Mouse (Mus musculus) embryonic facial prominence, embryonic 10.5 days (tissue): ENCODE measurements around the gene Ins2. TPM values are rescaled to one million over a fixed set of nuclear protein-coding genes. Genes with fewer than 3 reads are reported as not detected.
A peak's percentile ranks its signal among the peaks of the same experiment; 100 is the strongest.

ENCODE experiments used
- DNase-seq: peaks from one replicate; pipeline ENCODE4 v3.0.0-alpha.2; 2017; ENCODE audit warnings: low spot score
- H3K27ac ChIP-seq: fragments of 300-500 bp; sonication (generic); replicated peaks from 2 replicates; pipeline ENCODE4 v1.5.1; 2016; ENCODE audit warnings: mild to moderate bottlenecking
- H3K27me3 ChIP-seq: fragments of 300-500 bp; sonication (generic); replicated peaks from 2 replicates; pipeline ENCODE4 v1.6.1; 2016; ENCODE audit warnings: low read depth, mild to moderate bottlenecking; ENCODE audit not compliant: poor library complexity, severe bottlenecking
- H3K36me3 ChIP-seq: fragments of 300-500 bp; sonication (generic); replicated peaks from 2 replicates; pipeline ENCODE4 v1.6.1; 2016; ENCODE audit warnings: mild to moderate bottlenecking, moderate library complexity
- H3K4me1 ChIP-seq: fragments of 300-500 bp; sonication (generic); 2 replicates; pipeline ENCODE4 v1.6.1; 2016
- H3K4me3 ChIP-seq: fragments of 300-500 bp; sonication (generic); 2 replicates; pipeline ENCODE4 v1.5.1; 2016; ENCODE audit warnings: mild to moderate bottlenecking, moderate library complexity
- H3K9me3 ChIP-seq: fragments of 300-500 bp; sonication (generic); 2 replicates; pipeline ENCODE4 v1.6.1; 2016; ENCODE audit warnings: mild to moderate bottlenecking
- WGBS: fragments of 180-500 bp; shearing (Covaris S2); methylation state at CpG from one replicate; pipeline ENCODE4 v1.1.7; 2016; 5-methylcytosine and 5-hydroxymethylcytosine counted together
- microRNA counts: library from miRNA; unstranded; fragments of <30 nt; microRNA quantifications from one replicate; lab custom pipeline; 2017
- microRNA-seq: library from miRNA; unstranded; fragments of <30 nt; microRNA quantifications from one replicate; pipeline ENCODE4, GENCODE M21; 2017
- polyA plus RNA-seq: library from polyadenylated mRNA; unstranded; fragments of >200 nt; fragmentation: Nextera tagmentation; extraction: Ambion mirVana; gene quantifications from 2 replicates; pipeline ENCODE4 v1.2.1, GENCODE M21; 2016

Gene Ins2
- polyA plus RNA-seq, 1 experiment from 2014 or later = not detected

GRCm38 (mm10) chr7:142645045-142645444 is 98.1 kb downstream of the Ins2 start:
- Histone ChIP-seq H3K36me3 (no peaks in the 10 kb centered on the region), H3K4me1 (peaks cover 22% of the 10 kb centered on the region), H3K27ac (peak overlapping the region; percentile 69), H3K9me3 (0 out of 2 replicates have a peak, but pooled peaks cover 4% of the 10 kb centered on the region), H3K27me3 (no peaks in the 10 kb centered on the region), H3K4me3 (no peak overlapping the region)
- WGBS = 27% methylated on average over 5 of the region's 5 CpGs
- DNase-seq = peak; percentile 70

- no peak for DNase-seq
- no peaks in the 10 kb centered on the region for H3K9me3 ChIP-seq
- H3K4me1 ChIP-seq = peaks cover 16% of the 10 kb centered on the region
- peaks cover 9% of the 10 kb centered on the region; the same call in 1 of the 2 replicates for H3K27me3 ChIP-seq
- no peaks in the 10 kb centered on the region for H3K36me3 ChIP-seq
- H3K27ac ChIP-seq = peak overlapping the region; percentile 51
- H3K4me3 ChIP-seq = no peak overlapping the region
These were observed 107.0 kb downstream of the Ins2 start for GRCm38 (mm10) chr7:142636178-142636577.

- H3K4me3 ChIP-seq = no peak overlapping the region
- no peak for DNase-seq
- H3K27me3 ChIP-seq = peaks cover 9% of the 10 kb centered on the region; the same call in 1 of the 2 replicates
- 82% methylated on average over 10 of the region's 10 CpGs for WGBS
- no peaks in the 10 kb centered on the region for H3K9me3 ChIP-seq
- peaks cover 7% of the 10 kb centered on the region; the same call in 1 of the 2 replicates for H3K4me1 ChIP-seq
- no peaks in the 10 kb centered on the region for H3K36me3 ChIP-seq
- H3K27ac ChIP-seq = no peak overlapping the region
These were observed 112.5 kb downstream of the Ins2 start for GRCm38 (mm10) chr7:142630691-142631090.

- no peaks in the 10 kb centered on the region for H3K36me3 ChIP-seq
- no peak for DNase-seq
- H3K9me3 ChIP-seq = no peaks in the 10 kb centered on the region
- peaks cover 7% of the 10 kb centered on the region; the same call in 1 of the 2 replicates for H3K4me1 ChIP-seq
- no peak overlapping the region for H3K4me3 ChIP-seq
- H3K27ac ChIP-seq = no peak overlapping the region
- H3K27me3 ChIP-seq = peaks cover 9% of the 10 kb centered on the region; the same call in 1 of the 2 replicates
- WGBS = 84% methylated on average over 6 of the region's 6 CpGs
These were observed 113.4 kb downstream of the Ins2 start for GRCm38 (mm10) chr7:142629806-142630205.

MicroRNAs within 50 kb of the gene (microRNA counts, 519-probe panel; counts per million panel counts)
- microRNA mmu-miR-483 (lab: Ali Mortazavi, UCI) = 188 counts per million, percentile 57 among the panel's probes with 10 or more counts

Small RNA genes lying within 50 kb of the gene (microRNA-seq; reads per million reads assigned to microRNA genes)
- 2,121 reads per million, percentile 82 among the genes with 10 or more reads in this experiment for gene Mir483

Other genes starting within 250 kb of the Ins2 start
- 1.4 and 1.6 TPM in 2 replicates for gene Tnnt3, start 244.5 kb downstream of the Ins2 start, polyA plus RNA-seq
- 18.1 and 22.4 TPM in 2 replicates for gene Mrpl23, start 210.7 kb downstream of the Ins2 start, polyA plus RNA-seq
- 360 and 378 TPM in 2 replicates for gene Igf2, start 76.6 kb downstream of the Ins2 start, polyA plus RNA-seq
- not detected in 2 replicates for gene Gm49394, start 73.4 kb downstream of the Ins2 start, polyA plus RNA-seq
- gene Th, start 187.7 kb upstream of the Ins2 start, polyA plus RNA-seq = 5.6 and 6.9 TPM in 2 replicates
- 0.25 and 0.52 TPM in 2 replicates for gene Ascl2, start 225.9 kb upstream of the Ins2 start, polyA plus RNA-seq